Mouse (Mus musculus): ENCODE measurements at regions not wholly inside any gene's neighbourhood (a gene's known extent, or its start where the extent isn't known, plus 50 kb on each side); places are given as distances from the start of the nearest gene placed in this dataset.

GRCm38 (mm10) chr9:71360676-71361075, 125.1 kb downstream of the Polr2m start:
- TF ChIP-seq CTCF (IDR thresholded peaks at IDR 0.05; ENCODE audit: borderline replicate concordance, insufficient read depth, low read depth, low read length) (no peak), POLR2A (IDR thresholded peaks at IDR 0.05; ENCODE audit: borderline replicate concordance, insufficient read depth, low read length) (no peak)
